Mouse (Mus musculus) forelimb bud, embryonic 11.5 days (tissue): ENCODE measurements around the gene Sfxn3.
"Not testable (repeated sequence)": the region's sequence is repeated elsewhere in the genome, so short reads cannot be mapped to it uniquely, and the experiment has no call there.

Experiments
- DNase-seq: peaks from one replicate; pipeline ENCODE4 v3.0.0-alpha.2; 2012; ENCODE audit warnings: low read depth, low spot score

Sfxn3 gene

GRCm38 (mm10) chr19:45017909-45018308 lies 29.4 kb upstream of the Sfxn3 start:
- DNase-seq = peak; percentile 77

- DNase-seq = no peak
These were observed 28.9 kb upstream of the Sfxn3 start for GRCm38 (mm10) chr19:45018351-45018831.

- no peak for DNase-seq
These were observed 27.0 kb upstream of the Sfxn3 start for GRCm38 (mm10) chr19:45020348-45020747.

GRCm38 (mm10) chr19:45021362-45021761 lies 25.9 kb upstream of the Sfxn3 start:
- no peak for DNase-seq

GRCm38 (mm10) chr19:45023993-45024392 lies 23.3 kb upstream of the Sfxn3 start:
- DNase-seq = no peak

- no peak for DNase-seq
These were observed 22.5 kb upstream of the Sfxn3 start for GRCm38 (mm10) chr19:45024775-45025174.

GRCm38 (mm10) chr19:45025937-45026568 lies 21.2 kb upstream of the Sfxn3 start:
- DNase-seq = no peak

- no peak for DNase-seq
These were observed 20.2 kb upstream of the Sfxn3 start for GRCm38 (mm10) chr19:45026958-45027670.

GRCm38 (mm10) chr19:45027848-45028247 lies 19.5 kb upstream of the Sfxn3 start:
- no peak for DNase-seq

- no peak for DNase-seq
These were observed 18.6 kb upstream of the Sfxn3 start for GRCm38 (mm10) chr19:45028746-45029145.

GRCm38 (mm10) chr19:45029571-45029970 lies 17.7 kb upstream of the Sfxn3 start:
- DNase-seq = no peak

- peak; percentile 57 for DNase-seq
These were observed 17.2 kb upstream of the Sfxn3 start for GRCm38 (mm10) chr19:45030111-45030510.

- DNase-seq = peak; percentile 87
These were observed 16.3 kb upstream of the Sfxn3 start for GRCm38 (mm10) chr19:45030746-45031693.

- DNase-seq = peak; percentile 83
These were observed 15.5 kb upstream of the Sfxn3 start for GRCm38 (mm10) chr19:45031780-45032179.

- DNase-seq = no peak
These were observed 14.6 kb upstream of the Sfxn3 start for GRCm38 (mm10) chr19:45032570-45033332.

- no peak for DNase-seq
These were observed 10.4 kb upstream of the Sfxn3 start for GRCm38 (mm10) chr19:45036867-45037266.

- DNase-seq = not testable (repeated sequence)
These were observed 9.1 kb upstream of the Sfxn3 start for GRCm38 (mm10) chr19:45038198-45038597.

GRCm38 (mm10) chr19:45040214-45040613 lies 7.1 kb upstream of the Sfxn3 start:
- no peak for DNase-seq

- no peak for DNase-seq
These were observed 2.8 kb upstream of the Sfxn3 start for GRCm38 (mm10) chr19:45044389-45044927.

- no peak for DNase-seq
These were observed 2.1 kb upstream of the Sfxn3 start for GRCm38 (mm10) chr19:45045236-45045635.

- no peak for DNase-seq
These were observed 1.7 kb upstream of the Sfxn3 start, which contains the start of gene Pdzd7 for GRCm38 (mm10) chr19:45045651-45046050. Gene Pdzd7 (minus strand): TSS chr19:45045717.
